Mouse (Mus musculus): Measurements from ENCODE around the gene Sbds.

GRCm38 (mm10) chr5:130278011-130278472, 22.7 kb upstream of the Sbds start:
- TF ChIP-seq CTCF (IDR thresholded peaks at IDR 0.05) (no peak), EP300 (IDR thresholded peaks at IDR 0.05; ENCODE audit: insufficient read depth, low read depth, low read length) (no peak), POLR2A (IDR thresholded peaks at IDR 0.05; ENCODE audit: insufficient read depth, low read depth, low read length) (no peak)
